8 mouse cellular contexts compared by ENCODE assay signal in genomic region chr11:119393483-119393804, GRCm38 (mm10). TPM values are rescaled to one million over a fixed set of nuclear protein-coding genes. Genes with fewer than 3 reads are reported as not detected.
DNase-seq lines count a peak whose midpoint lies in the region; ATAC-seq and TF ChIP-seq lines count a peak whose summit lies in the region.

No protein-coding gene starts in this region.

- no peak for DNase-seq in heart, adult 18-20 months
- no peak for DNase-seq in CH12.LX (ENCODE audit: extremely low read depth)
- DNase-seq in Muller cell, postnatal 12 days (ENCODE audit: inconsistent ontology term), result no peak
- DNase-seq in left cerebral cortex, postnatal 25 days (ENCODE audit: low spot score in 2 of 2), result no peak
- DNase-seq in layer of hippocampus, adult 8-10 months (ENCODE audit: low spot score in 2 of 2), result no peak

- no peak for ATAC-seq in heart, embryonic 12.5 days (ENCODE audit: insufficient number of reproducible peaks, low FRiP score)
- ATAC-seq in forebrain, embryonic 12.5 days (ENCODE audit: low FRiP score), result no peak
- no peak for ATAC-seq in liver, embryonic 15.5 days (ENCODE audit: insufficient read depth)

- peak overlapping the region; percentile 74 for H3K9ac ChIP-seq in heart, embryonic 12.5 days
- H3K9ac ChIP-seq in CH12.LX (ENCODE audit: insufficient read depth, low read depth), result no peak overlapping the region
- H3K9ac ChIP-seq in forebrain, embryonic 12.5 days, result peak overlapping the region; percentile 49
- peak overlapping the region; percentile 62 for H3K9ac ChIP-seq in liver, embryonic 15.5 days

- no peaks in the 10 kb centered on the region for H3K79me2 ChIP-seq in CH12.LX (replicated peaks; ENCODE audit: control insufficient read depth, extremely low read depth, insufficient read depth, poor library complexity, severe bottlenecking)

- no peak for TF ChIP-seq RAD21 in CH12.LX (IDR thresholded peaks at IDR 0.05; ENCODE audit: low read depth, low read length)

- in situ Hi-C loops in CH12.LX (cut with MboI; ENCODE audit: low pct_ligation_motif_present, low pct_unique_long_range_greater_than_20kb, low sequenced_read_pairs), result no loop called here

- no peak for TF ChIP-seq CTCF in CH12.LX (conservative IDR thresholded peaks at IDR 0.05 in 1 of 2, IDR thresholded peaks at IDR 0.05 in 1 of 2; ENCODE audit: low read depth in 2 of 2, low read length in 2 of 2)

- H3K4me3 ChIP-seq in heart, embryonic 12.5 days, result peak overlapping the region; percentile 61
- H3K4me3 ChIP-seq in CH12.LX (replicated peaks in 1 of 3; ENCODE audit: low read depth in 2 of 3, low read length in 2 of 3, poor library complexity in 1 of 3), result peak overlapping the region in 1 of 3 experiments; percentile 44
- H3K4me3 ChIP-seq in forebrain, embryonic 12.5 days (replicated peaks), result peak overlapping the region; percentile 45
- H3K4me3 ChIP-seq in liver, embryonic 15.5 days (replicated peaks), result peak overlapping the region; percentile 80

- 25% methylated on average over 7 of the region's 7 CpGs for WGBS in heart, embryonic 12.5 days
- WGBS in forebrain, embryonic 12.5 days, result 24% methylated on average over 7 of the region's 7 CpGs
- WGBS in liver, embryonic 15.5 days (ENCODE audit: insufficient replicate concordance), result 16% methylated on average over 7 of the region's 7 CpGs

- dilution Hi-C loops in CH12.LX (cut with MboI; ENCODE audit: extremely low pct_ligation_motif_present, extremely low pct_unique_long_range_greater_than_20kb, low sequenced_read_pairs), result no loop called here

- H3K4me1 ChIP-seq in heart, embryonic 12.5 days (replicated peaks), result peaks cover 37% of the 10 kb centered on the region
- H3K4me1 ChIP-seq in CH12.LX (ENCODE audit: control insufficient read depth in 1 of 2, insufficient read depth in 2 of 2), result peaks cover 18 to 36% of the 10 kb centered on the region in 2 experiments
- peaks cover 39% of the 10 kb centered on the region for H3K4me1 ChIP-seq in forebrain, embryonic 12.5 days
- H3K4me1 ChIP-seq in liver, embryonic 15.5 days (replicated peaks), result peaks cover 62% of the 10 kb centered on the region

- no peak for TF ChIP-seq POLR2A in CH12.LX (IDR thresholded peaks at IDR 0.05; ENCODE audit: low read depth, low read length)

- TF ChIP-seq EP300 in CH12.LX (IDR thresholded peaks at IDR 0.05; ENCODE audit: low read length), result no peak

- peak overlapping the region; percentile 56 for H3K27ac ChIP-seq in heart, embryonic 12.5 days (ENCODE audit: poor library complexity, severe bottlenecking)
- H3K27ac ChIP-seq in CH12.LX (ENCODE audit: insufficient read depth, low read depth), result no peak overlapping the region
- no peak overlapping the region for H3K27ac ChIP-seq in forebrain, embryonic 12.5 days
- peak overlapping the region; percentile 72 for H3K27ac ChIP-seq in liver, embryonic 15.5 days (replicated peaks)

- peak overlapping the region; percentile 79 for H3K4me2 ChIP-seq in heart, embryonic 12.5 days
- H3K4me2 ChIP-seq in CH12.LX (ENCODE audit: insufficient read depth, low read depth, poor library complexity, severe bottlenecking), result peak overlapping the region; percentile 39
- peak overlapping the region; percentile 77 for H3K4me2 ChIP-seq in forebrain, embryonic 12.5 days
- H3K4me2 ChIP-seq in liver, embryonic 15.5 days, result peak overlapping the region; percentile 97

- intact Hi-C loops in left cerebral cortex, postnatal 25 days (cut with DNase I), result loop anchor here (10.0 kb wide), 1 partner anchor 369 kb away; the partner anchor contains the start of gene Cbx2

- H3K36me3 ChIP-seq in heart, embryonic 12.5 days, result 0 out of 2 replicates have a peak, but pooled peaks cover 4% of the 10 kb centered on the region
- peaks cover 7 to 17% of the 10 kb centered on the region in 2 experiments for H3K36me3 ChIP-seq in CH12.LX (replicated peaks in 1 of 2; ENCODE audit: control insufficient read depth in 1 of 2, insufficient read depth in 1 of 2, low read length in 1 of 2)
- H3K36me3 ChIP-seq in forebrain, embryonic 12.5 days (replicated peaks), result no peaks in the 10 kb centered on the region
- peaks cover 6% of the 10 kb centered on the region; the same call in 1 of the 2 replicates for H3K36me3 ChIP-seq in liver, embryonic 15.5 days (replicated peaks)

- H3K27me3 ChIP-seq in heart, embryonic 12.5 days (replicated peaks), result peaks cover 28% of the 10 kb centered on the region
- peaks cover 66% of the 10 kb centered on the region for H3K27me3 ChIP-seq in CH12.LX (replicated peaks)
- H3K27me3 ChIP-seq in forebrain, embryonic 12.5 days, result peaks cover 84% of the 10 kb centered on the region
- H3K27me3 ChIP-seq in liver, embryonic 15.5 days, result peaks cover 26% of the 10 kb centered on the region

- H3K9me3 ChIP-seq in heart, embryonic 12.5 days (replicated peaks), result no peaks in the 10 kb centered on the region
- H3K9me3 ChIP-seq in CH12.LX (replicated peaks; ENCODE audit: low read length), result no peaks in the 10 kb centered on the region
- no peaks in the 10 kb centered on the region for H3K9me3 ChIP-seq in forebrain, embryonic 12.5 days
- H3K9me3 ChIP-seq in liver, embryonic 15.5 days (replicated peaks), result no peaks in the 10 kb centered on the region

TF ChIP-seq in CH12.LX, 34 proteins besides CTCF, POLR2A, EP300 and RAD21:
- TF ChIP-seq ZC3H11A (IDR thresholded peaks at IDR 0.05; ENCODE audit: low read depth, low read length), result no peak
- TF ChIP-seq NELFE (IDR thresholded peaks at IDR 0.05; ENCODE audit: low read depth, low read length), result no peak
- no peak for TF ChIP-seq ZMIZ1 (IDR thresholded peaks at IDR 0.05; ENCODE audit: low read depth, low read length)
- no peak for TF ChIP-seq E2F4 (IDR thresholded peaks at IDR 0.05; ENCODE audit: insufficient replicate concordance, low read depth, low read length)
- TF ChIP-seq USF2 (conservative IDR thresholded peaks at IDR 0.05; ENCODE audit: low read depth, low read length), result no peak
- no peak for TF ChIP-seq CHD1 (IDR thresholded peaks at IDR 0.05; ENCODE audit: low read depth, low read length)
- TF ChIP-seq RCOR1 (conservative IDR thresholded peaks at IDR 0.05; ENCODE audit: low read depth, low read length), result no peak
- no peak for TF ChIP-seq PAX5 (IDR thresholded peaks at IDR 0.05; ENCODE audit: low read length)
- no peak for TF ChIP-seq CHD2 (IDR thresholded peaks at IDR 0.05; ENCODE audit: low read length)
- TF ChIP-seq HCFC1 (IDR thresholded peaks at IDR 0.05; ENCODE audit: low read depth, low read length), result no peak
- no peak for TF ChIP-seq ELF1 (IDR thresholded peaks at IDR 0.05; ENCODE audit: low read depth, low read length)
- no peak for TF ChIP-seq TBP (conservative IDR thresholded peaks at IDR 0.05; ENCODE audit: low read depth, low read length)
- TF ChIP-seq ETS1 (conservative IDR thresholded peaks at IDR 0.05; ENCODE audit: low read depth, low read length), result no peak
- no peak for TF ChIP-seq UBTF (IDR thresholded peaks at IDR 0.05; ENCODE audit: low read depth, low read length)
- no peak for TF ChIP-seq JUN (IDR thresholded peaks at IDR 0.05; ENCODE audit: insufficient read depth, low read depth, low read length)
- TF ChIP-seq MAZ (IDR thresholded peaks at IDR 0.05; ENCODE audit: low read depth, low read length), result no peak
- no peak for TF ChIP-seq ZKSCAN1 (IDR thresholded peaks at IDR 0.05; ENCODE audit: borderline replicate concordance, low read depth, low read length)
- no peak for TF ChIP-seq MAX (IDR thresholded peaks at IDR 0.05; ENCODE audit: low read length)

RNA-seq across cellular contexts. Expression of gene Rnf213, which starts 0.5 kb away (rescaled TPM):
- polyA plus RNA-seq in heart, embryonic 12.5 days (2016; fragmentation: Nextera tagmentation; extraction: Ambion mirVana), result 8.0 and 8.5 TPM in 2 replicates
- total RNA-seq in heart, adult 18-20 months (2021), result 10 to 100 TPM; 14.6 to 15.2 TPM
- 12.4 and 23.2 TPM in 2 replicates for total RNA-seq in CH12.LX (2012; rRNA removed)
- 3.6 and 4.2 TPM in 2 replicates for total RNA-seq in CH12.LX (2014; rRNA removed)
- 8.2 and 11.2 TPM in 2 replicates for polyA plus RNA-seq in CH12.LX (2012; ENCODE audit: insufficient read length, low read depth)
- polyA plus RNA-seq in forebrain, embryonic 12.5 days (2016; fragmentation: Nextera tagmentation; extraction: Ambion mirVana), result 1.9 and 2.0 TPM in 2 replicates
- polyA plus RNA-seq in liver, embryonic 15.5 days (2015; fragmentation: Nextera tagmentation; extraction: Ambion mirVana), result 4.2 TPM in 2 replicates
- total RNA-seq in left cerebral cortex, postnatal 25 days (2021), result 1 to 10 TPM; 2.2 to 2.6 TPM
- 1 to 10 TPM; 3.6 to 8.6 (median 6.1) TPM for total RNA-seq in layer of hippocampus, adult 8-10 months (2022)

RNA-seq across cellular contexts. Expression of gene Slc26a11, which starts 38.1 kb away (rescaled TPM):
- 9.8 and 10.8 TPM in 2 replicates for polyA plus RNA-seq in heart, embryonic 12.5 days (2016; fragmentation: Nextera tagmentation; extraction: Ambion mirVana)
- 1 to 10 TPM; 3.1 TPM for total RNA-seq in heart, adult 18-20 months (2021)
- total RNA-seq in CH12.LX (2012; rRNA removed) (2.7 and 3.3 TPM in 2 replicates), CH12.LX (2014; rRNA removed) (1.4 and 1.9 TPM in 2 replicates)
- polyA plus RNA-seq in CH12.LX (2012; ENCODE audit: insufficient read length, low read depth), result 1.6 and 2.6 TPM in 2 replicates
- polyA plus RNA-seq in forebrain, embryonic 12.5 days (2016; fragmentation: Nextera tagmentation; extraction: Ambion mirVana), result 5.1 and 6.3 TPM in 2 replicates
- polyA plus RNA-seq in liver, embryonic 15.5 days (2015; fragmentation: Nextera tagmentation; extraction: Ambion mirVana), result 1.6 and 2.6 TPM in 2 replicates
- total RNA-seq in left cerebral cortex, postnatal 25 days (2021), result 1 to 10 TPM; 4.5 TPM
- total RNA-seq in layer of hippocampus, adult 8-10 months (2022), result 1 to 10 TPM; 6.0 to 6.9 (median 6.3) TPM

RNA-seq across cellular contexts. Expression of gene Sgsh, which starts 38.1 kb away (rescaled TPM):
- polyA plus RNA-seq in heart, embryonic 12.5 days (2016; fragmentation: Nextera tagmentation; extraction: Ambion mirVana), result 7.3 and 7.5 TPM in 2 replicates
- 1 to 10 TPM; 4.8 to 5.6 TPM for total RNA-seq in heart, adult 18-20 months (2021)
- total RNA-seq in CH12.LX (2012; rRNA removed) (9.6 and 10.6 TPM in 2 replicates), CH12.LX (2014; rRNA removed) (3.2 and 3.9 TPM in 2 replicates)
- polyA plus RNA-seq in CH12.LX (2012; ENCODE audit: insufficient read length, low read depth), result 5.9 and 12.2 TPM in 2 replicates
- 4.4 and 6.2 TPM in 2 replicates for polyA plus RNA-seq in forebrain, embryonic 12.5 days (2016; fragmentation: Nextera tagmentation; extraction: Ambion mirVana)
- 1.9 and 2.3 TPM in 2 replicates for polyA plus RNA-seq in liver, embryonic 15.5 days (2015; fragmentation: Nextera tagmentation; extraction: Ambion mirVana)
- total RNA-seq in left cerebral cortex, postnatal 25 days (2021), result 1 to 10 TPM; 3.9 to 4.4 TPM
- 1 to 10 TPM; 5.9 to 8.0 (median 7.0) TPM for total RNA-seq in layer of hippocampus, adult 8-10 months (2022)

Comparison
In these comparisons a context has a peak if more than half of its experiments do, and no peak if none do; other contexts are left out.
1. H3K27ac ChIP-seq: peak in heart, embryonic 12.5 days (single experiment) and liver, embryonic 15.5 days (single experiment); none in CH12.LX (single experiment) and forebrain, embryonic 12.5 days (single experiment).
2. H3K4me2 ChIP-seq: peak in every context shown above with its lines; median percentile 97 in liver, embryonic 15.5 days; 79 in heart, embryonic 12.5 days; 77 in forebrain, embryonic 12.5 days; 39 in CH12.LX.